Mouse (Mus musculus) midbrain, embryonic 13.5 days (tissue): ENCODE measurements around the gene Ccdc9b. TPM values are rescaled to one million over a fixed set of nuclear protein-coding genes. Genes with fewer than 3 reads are reported as not detected.

ENCODE experiments used
- ATAC-seq: fragments of 200-750 bp; cut with Nextera tagmentation; 2 replicates; pipeline ENCODE4 v1.8.0; 2017; ENCODE audit warnings: mild to moderate bottlenecking, moderate TSS enrichment, moderate library complexity
- H3K27ac ChIP-seq: fragments of 300-500 bp; sonication (generic); 2 replicates; pipeline ENCODE4 v1.5.1; 2015; ENCODE audit warnings: inconsistent platforms, mild to moderate bottlenecking, moderate library complexity
- H3K27me3 ChIP-seq: fragments of 300-500 bp; sonication (generic); 2 replicates; pipeline ENCODE4 v1.6.1; 2015; ENCODE audit warnings: mild to moderate bottlenecking, inconsistent platforms
- H3K36me3 ChIP-seq: fragments of 300-500 bp; sonication (generic); 2 replicates; pipeline ENCODE4 v1.6.1; 2015; ENCODE audit warnings: mild to moderate bottlenecking, inconsistent platforms
- H3K4me1 ChIP-seq: fragments of 300-500 bp; sonication (generic); replicated peaks from 2 replicates; pipeline ENCODE4 v1.6.1; 2015; ENCODE audit warnings: inconsistent platforms
- H3K4me2 ChIP-seq: fragments of 300-500 bp; sonication (generic); replicated peaks from 2 replicates; pipeline ENCODE4 v1.6.1; 2015; ENCODE audit warnings: moderate library complexity, mild to moderate bottlenecking, inconsistent platforms
- H3K4me3 ChIP-seq: fragments of 300-500 bp; sonication (generic); replicated peaks from 2 replicates; pipeline ENCODE4 v1.5.1; 2015; ENCODE audit warnings: mild to moderate bottlenecking, inconsistent platforms
- H3K9ac ChIP-seq: fragments of 300-500 bp; sonication (generic); replicated peaks from 2 replicates; pipeline ENCODE4 v1.6.1; 2015; ENCODE audit warnings: mild to moderate bottlenecking, inconsistent platforms
- H3K9me3 ChIP-seq: fragments of 300-500 bp; sonication (generic); 2 replicates; pipeline ENCODE4 v1.6.1; 2016; ENCODE audit warnings: mild to moderate bottlenecking, inconsistent platforms
- WGBS: fragments of 180-500 bp; shearing (Covaris S2); methylation state at CpG from one replicate; pipeline ENCODE4 v1.1.7; 2015; 5-methylcytosine and 5-hydroxymethylcytosine counted together
- polyA plus RNA-seq: library from polyadenylated mRNA; unstranded; fragments of >200 nt; fragmentation: Nextera tagmentation; extraction: Ambion mirVana; gene quantifications from 2 replicates; pipeline ENCODE4 v1.2.1, GENCODE M21; 2015

The Ccdc9b gene
- polyA plus RNA-seq, 1 experiment from 2014 or later: 1.7 TPM

DNA sequence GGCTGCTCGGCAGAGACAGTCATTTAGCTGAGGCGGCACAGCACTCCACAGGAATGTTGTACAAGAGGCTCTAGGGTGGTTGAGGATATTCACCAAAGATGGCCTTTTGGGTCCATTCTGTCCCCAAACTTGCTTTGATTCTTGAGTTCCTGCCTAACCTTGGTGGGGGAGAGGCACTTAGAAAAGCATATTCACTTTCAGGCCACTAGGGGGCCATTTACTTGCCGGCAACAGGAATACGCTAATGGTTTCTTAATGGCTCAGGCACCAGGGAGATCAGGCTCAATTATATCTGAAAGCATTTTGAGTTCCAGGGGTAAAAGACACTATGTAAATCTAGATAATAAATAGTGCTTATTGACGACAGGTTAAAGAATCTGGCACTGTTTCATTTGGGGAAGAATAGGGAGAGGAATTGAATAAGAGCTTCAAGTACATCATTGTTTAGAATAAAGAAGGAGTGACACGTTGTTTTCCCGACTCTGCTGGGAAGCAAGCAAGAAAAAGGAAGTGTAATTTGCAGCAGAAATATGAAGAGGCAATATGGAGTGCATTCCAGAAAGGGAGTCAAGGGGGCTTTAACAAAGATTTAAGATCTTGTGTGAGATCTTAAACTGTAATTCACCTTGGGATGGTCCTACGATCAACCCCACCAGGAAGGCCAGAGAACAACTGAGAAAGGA, 19.1 kb downstream of the Ccdc9b start:
- no peak for ATAC-seq

DNA sequence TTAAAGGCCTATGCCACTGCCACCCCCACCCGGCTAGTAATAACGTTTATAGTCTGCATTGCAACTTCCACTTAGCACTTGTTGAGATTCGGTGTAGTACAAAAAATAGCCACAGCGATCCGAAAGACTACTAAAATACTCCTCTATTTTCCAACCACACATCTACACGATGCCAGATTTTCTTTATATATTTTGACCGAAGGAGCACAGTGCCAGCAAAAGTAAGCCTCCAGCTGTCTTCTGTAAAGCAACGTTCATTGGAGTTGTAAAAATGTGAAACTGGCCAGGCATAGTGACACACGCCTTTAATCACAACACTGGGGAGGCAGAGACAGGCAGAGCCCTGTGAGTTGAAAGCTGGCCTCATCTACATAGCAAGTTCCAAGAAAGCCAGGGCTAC, 21.3 kb downstream of the Ccdc9b start:
- no peak overlapping the region for H3K27ac ChIP-seq
- no peaks in the 10 kb centered on the region for H3K9me3 ChIP-seq
- 79% methylated on average over 9 of the region's 9 CpGs for whole genome bisulfite sequencing
- ATAC-seq: no peak
- no peaks in the 10 kb centered on the region for H3K36me3 ChIP-seq
- peaks cover 28% of the 10 kb centered on the region for H3K27me3 ChIP-seq
- H3K4me2 ChIP-seq: no peak overlapping the region
- H3K4me3 ChIP-seq: no peak overlapping the region
- H3K9ac ChIP-seq: no peak overlapping the region
- peaks cover 11% of the 10 kb centered on the region for H3K4me1 ChIP-seq

More for the DNA sequence above, 19.1 kb downstream of the Ccdc9b start:
- Histone ChIP-seq H3K4me1 (peaks cover 30% of the 10 kb centered on the region), H3K36me3 (no peaks in the 10 kb centered on the region), H3K9me3 (no peaks in the 10 kb centered on the region), H3K27ac (no peak overlapping the region), H3K9ac (no peak overlapping the region), H3K4me2 (no peak overlapping the region), H3K4me3 (no peak overlapping the region), H3K27me3 (peaks cover 28% of the 10 kb centered on the region)
- WGBS: 32% methylated on average over 8 of the region's 8 CpGs

DNA sequence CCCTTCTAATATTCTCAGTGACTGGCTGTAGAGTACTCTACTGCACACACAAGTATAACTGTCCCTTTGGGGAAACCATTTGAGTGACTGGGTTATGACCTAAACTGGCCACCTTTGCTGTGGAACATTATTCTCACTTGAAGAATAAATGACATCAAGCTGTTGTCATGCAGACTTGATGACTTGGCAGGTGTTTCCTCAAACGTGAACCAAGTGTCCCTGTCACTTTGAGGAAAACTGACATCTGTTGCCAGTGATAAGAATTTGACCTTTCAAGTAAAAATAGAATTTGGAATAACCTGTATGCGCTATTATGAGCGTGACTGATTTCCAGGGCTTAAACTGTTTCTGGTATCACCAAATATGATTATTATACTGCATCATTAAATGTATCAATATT, 22.1 kb downstream of the Ccdc9b start:
- WGBS: 73% methylated on average over 3 of the region's 3 CpGs
- no peaks in the 10 kb centered on the region for H3K9me3 ChIP-seq
- ATAC-seq: no peak
- no peaks in the 10 kb centered on the region for H3K36me3 ChIP-seq
- no peak overlapping the region for H3K9ac ChIP-seq
- no peak overlapping the region for H3K4me3 ChIP-seq
- no peak overlapping the region for H3K4me2 ChIP-seq
- no peak overlapping the region for H3K27ac ChIP-seq
- peaks cover 11% of the 10 kb centered on the region for H3K4me1 ChIP-seq
- peaks cover 28% of the 10 kb centered on the region for H3K27me3 ChIP-seq

DNA sequence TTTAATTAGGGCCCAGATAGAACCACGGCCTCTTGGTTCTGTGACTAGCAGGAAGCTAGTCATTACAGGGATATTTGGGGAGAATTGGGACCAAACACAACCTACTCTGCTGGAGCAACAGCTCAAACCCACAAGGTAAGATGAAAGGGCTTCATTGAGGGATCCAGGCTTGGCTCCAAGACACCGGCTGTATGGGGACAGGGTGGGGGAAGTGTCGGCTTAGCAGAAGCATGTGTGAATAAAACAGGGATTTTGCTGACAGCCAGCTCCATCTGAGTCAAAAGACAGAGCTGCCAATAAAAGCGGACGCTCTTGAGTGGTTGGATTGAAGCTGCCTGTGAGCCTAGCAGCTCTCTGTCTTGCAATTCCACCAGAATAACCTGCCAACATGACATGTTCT, 29.1 kb downstream of the Ccdc9b start:
- 46% methylated on average over 5 of the region's 5 CpGs for WGBS
- ATAC-seq: no peak
- Histone ChIP-seq H3K9me3 (no peaks in the 10 kb centered on the region), H3K4me1 (peaks cover 7% of the 10 kb centered on the region; the same call in 1 of the 2 replicates), H3K36me3 (no peaks in the 10 kb centered on the region), H3K9ac (no peak overlapping the region), H3K4me2 (no peak overlapping the region), H3K27ac (no peak overlapping the region), H3K4me3 (no peak overlapping the region), H3K27me3 (peaks cover 28% of the 10 kb centered on the region)

DNA sequence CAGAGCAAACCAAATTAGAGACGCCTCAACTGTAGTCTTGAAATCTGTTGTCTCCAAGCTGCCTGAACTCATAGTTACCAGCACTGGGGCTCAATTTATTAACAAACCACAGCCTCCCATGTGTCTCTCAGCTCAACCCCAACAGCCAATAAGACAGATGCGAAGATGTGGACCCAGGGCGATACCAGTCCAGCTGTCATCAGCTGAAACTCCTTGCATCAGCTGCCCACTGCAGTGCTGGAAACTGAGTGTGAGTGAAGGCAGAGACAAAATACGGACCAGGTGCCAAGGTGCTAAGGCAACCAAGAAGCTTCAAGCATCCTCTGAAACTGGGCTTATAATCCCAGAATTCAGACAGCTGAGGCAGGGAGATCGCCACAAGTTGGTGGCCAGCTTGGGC, 30.5 kb downstream of the Ccdc9b start:
- H3K27ac ChIP-seq: no peak overlapping the region
- H3K27me3 ChIP-seq: peaks cover 35% of the 10 kb centered on the region
- H3K4me1 ChIP-seq: peaks cover 11% of the 10 kb centered on the region; the same call in 1 of the 2 replicates
- 88% methylated on average over 5 of the region's 5 CpGs for WGBS
- H3K36me3 ChIP-seq: no peaks in the 10 kb centered on the region
- H3K9ac ChIP-seq: no peak overlapping the region
- no peaks in the 10 kb centered on the region for H3K9me3 ChIP-seq
- H3K4me3 ChIP-seq: no peak overlapping the region
- no peak overlapping the region for H3K4me2 ChIP-seq
- no peak for ATAC-seq

DNA sequence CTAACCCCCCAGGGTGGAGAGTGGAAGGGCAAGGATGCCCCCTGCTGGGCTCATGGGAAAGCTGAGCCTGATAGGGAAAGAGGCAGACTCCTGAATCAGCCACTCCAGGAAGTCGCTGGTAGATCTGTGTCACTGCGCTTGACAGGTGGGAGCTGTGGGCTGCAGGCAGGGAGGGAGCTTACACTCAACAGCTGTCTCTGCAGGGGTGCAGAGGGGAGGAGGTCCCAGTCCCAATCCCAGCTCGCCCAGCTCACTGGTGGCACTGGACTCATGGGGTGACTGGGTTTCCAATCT, 31.9 kb downstream of the Ccdc9b start:
- ATAC-seq: 0 out of 2 replicates have a peak, but pooled peaks have one; percentile 20

DNA sequence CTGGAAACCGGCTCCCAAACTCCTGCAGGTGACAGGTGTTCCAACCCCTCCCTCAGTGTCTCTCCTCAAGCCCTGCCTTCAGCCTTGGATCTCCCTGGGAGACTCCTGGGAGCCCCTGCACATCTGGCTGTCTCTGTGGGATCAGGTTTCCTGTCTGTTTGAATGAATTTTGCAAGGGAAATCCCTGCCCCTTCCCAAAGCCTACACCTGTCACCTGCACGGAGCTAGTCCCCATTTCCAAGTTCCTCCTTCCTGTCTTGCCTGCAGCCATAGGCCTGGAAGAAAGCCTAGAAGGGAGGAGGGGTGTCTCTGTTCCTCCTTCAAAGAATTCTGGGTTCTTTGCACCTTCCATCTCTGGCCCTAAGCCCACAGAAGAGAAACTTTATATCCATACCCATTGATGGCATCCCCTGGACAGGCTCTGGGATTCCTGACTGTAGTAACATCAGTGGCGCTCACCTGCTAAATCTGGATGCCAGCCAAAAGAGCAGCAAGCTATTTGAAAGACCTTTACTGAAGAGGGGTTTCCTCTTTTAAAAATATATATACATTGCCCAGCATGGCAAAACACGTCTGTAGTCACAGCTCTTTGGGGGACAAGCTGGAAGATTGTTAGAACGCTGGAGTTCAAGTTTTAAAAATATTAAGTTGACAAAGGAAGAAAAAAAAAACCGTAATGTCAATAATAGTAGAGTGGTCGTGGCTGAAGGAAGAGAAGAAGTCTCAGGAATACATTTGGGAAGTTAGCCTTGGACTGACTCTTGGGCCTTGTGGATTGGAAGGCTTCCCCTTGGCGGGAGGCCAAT, 32.4 kb downstream of the Ccdc9b start:
- WGBS: 24% methylated on average over 8 of the region's 8 CpGs
- no peak for ATAC-seq
- H3K27me3 ChIP-seq: peaks cover 39% of the 10 kb centered on the region

More for the DNA sequence above, 31.9 kb downstream of the Ccdc9b start:
- Histone ChIP-seq H3K9ac (no peak overlapping the region), H3K9me3 (no peaks in the 10 kb centered on the region), H3K4me1 (peaks cover 11% of the 10 kb centered on the region; the same call in 1 of the 2 replicates), H3K36me3 (no peaks in the 10 kb centered on the region), H3K27ac (no peak overlapping the region), H3K4me2 (no peak overlapping the region), H3K27me3 (peaks cover 39% of the 10 kb centered on the region), H3K4me3 (no peak overlapping the region)
- WGBS: 5% methylated on average over 3 of the region's 3 CpGs

DNA sequence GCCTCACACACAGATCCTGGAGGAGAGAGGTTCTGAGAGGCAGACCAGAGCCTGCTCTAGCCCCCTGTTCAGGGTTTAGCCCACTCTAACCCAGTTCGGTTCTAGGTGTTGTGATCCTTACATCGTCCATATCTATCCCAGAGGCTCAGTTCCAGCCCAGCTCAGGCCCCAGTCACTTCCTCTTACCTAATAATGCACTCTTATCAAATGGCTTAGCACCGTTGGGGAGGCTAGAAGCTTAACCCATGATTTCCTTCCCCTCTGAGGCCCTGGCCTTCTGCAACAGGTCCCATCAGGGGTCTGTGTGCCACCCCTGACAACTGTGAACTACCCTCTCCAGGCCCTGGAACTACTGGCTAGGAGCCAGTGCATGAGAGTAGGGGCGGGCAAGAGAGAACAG, 33.3 kb downstream of the Ccdc9b start:
- Histone ChIP-seq H3K4me2 (no peak overlapping the region), H3K36me3 (no peaks in the 10 kb centered on the region), H3K27ac (no peak overlapping the region), H3K4me3 (no peak overlapping the region), H3K9me3 (no peaks in the 10 kb centered on the region), H3K4me1 (peaks cover 11% of the 10 kb centered on the region; the same call in 1 of the 2 replicates), H3K27me3 (peaks cover 39% of the 10 kb centered on the region), H3K9ac (no peak overlapping the region)
- no peak for ATAC-seq
- 58% methylated on average over 4 of the region's 4 CpGs for WGBS

More for the DNA sequence above, 32.4 kb downstream of the Ccdc9b start:
- no peaks in the 10 kb centered on the region for H3K36me3 ChIP-seq
- H3K9me3 ChIP-seq: no peaks in the 10 kb centered on the region
- peaks cover 11% of the 10 kb centered on the region; the same call in 1 of the 2 replicates for H3K4me1 ChIP-seq
- no peak overlapping the region for H3K4me3 ChIP-seq
- H3K9ac ChIP-seq: no peak overlapping the region
- H3K4me2 ChIP-seq: no peak overlapping the region
- H3K27ac ChIP-seq: no peak overlapping the region

DNA sequence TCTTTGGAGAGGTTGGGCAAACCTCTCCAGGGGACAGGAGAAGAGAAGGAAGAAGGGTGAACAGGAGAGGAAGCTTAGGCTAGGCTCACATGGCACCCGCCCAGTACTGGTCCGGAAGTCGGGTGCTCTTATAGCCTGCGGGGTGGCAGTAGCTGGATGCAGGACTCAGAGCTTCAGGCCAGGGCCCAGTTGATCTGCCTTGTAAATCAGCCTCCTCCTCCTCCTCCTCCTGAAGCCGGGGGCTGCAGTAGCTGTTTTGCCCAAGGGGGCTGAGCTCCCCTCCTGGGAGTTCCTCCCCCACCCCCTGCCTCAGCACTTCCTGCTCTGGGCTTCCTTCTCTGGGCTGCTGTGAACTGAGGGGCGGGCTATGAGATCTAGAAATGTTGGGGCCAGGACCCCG, 34.1 kb downstream of the Ccdc9b start, which contains the start of gene Plcb2:
Plcb2 (minus strand) TSS at position 102 of the 400 bp plus-strand sequence.
- no peaks in the 10 kb centered on the region for H3K36me3 ChIP-seq
- peaks cover 42% of the 10 kb centered on the region for H3K27me3 ChIP-seq
- 24% methylated on average over 7 of the region's 7 CpGs for WGBS
- no peaks in the 10 kb centered on the region for H3K9me3 ChIP-seq
- peak within 1 kb of the TSS; percentile 19; the same call in 1 of the 2 replicates for H3K9ac ChIP-seq
- peaks cover 8% of the 10 kb centered on the region; the same call in 1 of the 2 replicates for H3K4me1 ChIP-seq
- no peak within 1 kb of the TSS for H3K4me2 ChIP-seq
- H3K4me3 ChIP-seq: no peak within 1 kb of the TSS
- no peak within 1 kb of the TSS for H3K27ac ChIP-seq
- 0 out of 2 replicates have a peak, but pooled peaks have one; percentile 56 for ATAC-seq

DNA sequence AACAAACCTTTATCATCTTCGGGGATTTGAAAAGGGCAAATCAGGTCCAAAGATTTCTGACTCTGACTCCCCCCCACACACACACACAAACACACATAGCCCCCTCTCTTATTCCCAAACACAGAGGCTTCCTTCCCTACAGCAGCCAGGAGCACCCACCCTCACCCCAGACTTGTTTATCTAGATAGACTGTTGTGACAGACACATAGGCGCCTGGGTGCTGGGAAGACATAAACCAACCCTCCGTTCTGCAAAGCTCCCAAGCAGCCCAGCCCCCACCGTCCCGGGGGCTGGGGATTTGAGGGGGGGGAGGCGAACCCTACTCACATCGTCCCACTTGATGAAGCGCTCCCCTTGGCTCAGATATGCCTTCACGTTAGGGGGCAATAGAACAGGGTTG, 34.5 kb downstream of the Ccdc9b start:
- 33% methylated on average over 9 of the region's 9 CpGs for WGBS
- Histone ChIP-seq H3K9me3 (no peaks in the 10 kb centered on the region), H3K4me3 (no peak overlapping the region), H3K27ac (no peak overlapping the region), H3K36me3 (no peaks in the 10 kb centered on the region), H3K9ac (no peak overlapping the region), H3K27me3 (peaks cover 40% of the 10 kb centered on the region), H3K4me2 (no peak overlapping the region), H3K4me1 (peaks cover 8% of the 10 kb centered on the region; the same call in 1 of the 2 replicates)
- ATAC-seq: no peak

DNA sequence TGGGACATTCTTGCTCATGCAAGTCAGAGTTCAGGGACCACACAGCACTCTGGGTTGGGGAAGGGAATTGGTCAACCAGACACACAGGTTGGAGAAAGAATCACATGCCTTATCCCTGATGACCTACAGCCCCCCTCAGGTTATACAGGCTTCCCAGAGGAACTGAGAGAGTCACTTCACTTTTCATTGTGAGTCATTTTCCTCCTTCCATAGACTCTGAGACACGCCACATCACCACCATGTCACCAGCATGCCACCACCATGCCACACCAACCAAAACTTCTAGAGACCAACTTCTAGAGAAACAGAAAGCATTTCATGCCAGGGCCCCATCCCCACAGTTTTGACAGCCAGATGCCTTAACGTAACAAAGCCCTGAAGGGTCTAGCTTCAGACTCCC, 35.6 kb downstream of the Ccdc9b start:
- Histone ChIP-seq H3K9ac (no peak overlapping the region), H3K4me3 (no peak overlapping the region), H3K27me3 (peaks cover 35% of the 10 kb centered on the region), H3K9me3 (no peaks in the 10 kb centered on the region), H3K36me3 (no peaks in the 10 kb centered on the region), H3K27ac (no peak overlapping the region), H3K4me2 (no peak overlapping the region), H3K4me1 (peaks cover 8% of the 10 kb centered on the region; the same call in 1 of the 2 replicates)
- no peak for ATAC-seq
- WGBS: 84% methylated on average over 2 of the region's 2 CpGs

DNA sequence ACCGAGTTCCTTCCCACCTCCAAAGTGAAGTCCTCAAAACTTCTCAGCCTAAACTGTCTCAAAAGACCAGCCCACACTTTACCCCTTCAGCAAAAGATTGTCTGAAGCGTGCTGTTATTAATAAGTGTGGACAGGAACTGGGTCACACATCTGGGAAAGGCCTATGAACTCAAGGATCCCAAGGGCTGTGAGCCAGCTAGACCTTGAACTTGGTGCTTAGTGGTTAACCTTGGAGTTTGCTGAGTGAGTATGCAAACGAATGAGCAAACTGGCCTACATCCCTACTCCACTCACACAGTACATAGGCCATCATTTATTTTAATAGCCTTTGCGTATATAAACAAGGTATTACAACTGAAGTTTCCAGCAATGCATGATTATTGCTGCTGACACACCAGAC, 37.0 kb downstream of the Ccdc9b start:
- Histone ChIP-seq H3K4me1 (peaks cover 8% of the 10 kb centered on the region; the same call in 1 of the 2 replicates), H3K9me3 (no peaks in the 10 kb centered on the region), H3K27me3 (peaks cover 29% of the 10 kb centered on the region), H3K9ac (no peak overlapping the region), H3K4me2 (no peak overlapping the region), H3K27ac (no peak overlapping the region), H3K36me3 (no peaks in the 10 kb centered on the region), H3K4me3 (no peak overlapping the region)
- 85% methylated on average over 4 of the region's 4 CpGs for WGBS
- no peak for ATAC-seq
